Mouse (Mus musculus): ENCODE measurements around the gene Slf2. TPM values are rescaled to one million over a fixed set of nuclear protein-coding genes. Genes with fewer than 3 reads are reported as not detected.

Slf2 gene
- total RNA-seq, 1 experiment from 2014 or later = 58.2 TPM

DNA sequence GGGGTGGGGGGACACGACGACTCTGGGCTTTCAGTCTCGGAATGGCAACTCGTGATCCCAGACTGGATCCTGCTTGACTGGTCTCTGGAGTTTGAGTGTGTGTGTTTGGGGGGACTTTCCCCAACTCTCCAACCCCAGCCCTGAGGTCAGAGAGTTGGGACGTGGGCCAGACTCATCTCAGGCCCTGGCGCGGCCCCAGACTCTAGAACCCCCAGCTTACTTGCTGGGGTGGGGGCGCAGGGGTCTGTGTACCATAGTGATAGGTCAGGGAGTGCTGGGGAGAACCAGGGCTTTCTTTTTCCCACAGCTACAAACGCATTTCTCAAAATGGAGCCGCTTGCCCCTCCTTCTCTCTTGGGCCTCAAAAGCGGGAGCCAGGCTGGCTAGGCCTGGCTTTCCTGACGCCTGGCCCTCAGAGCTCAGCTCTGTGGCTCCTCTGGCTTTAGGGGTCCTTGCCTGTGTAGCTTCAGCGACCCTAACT, 87.4 kb downstream of the Slf2 start:
- ATAC-seq (replicated peaks; ENCODE audit: insufficient number of reproducible peaks, low FRiP score, low TSS enrichment, poor library complexity, severe bottlenecking) = no peak

DNA sequence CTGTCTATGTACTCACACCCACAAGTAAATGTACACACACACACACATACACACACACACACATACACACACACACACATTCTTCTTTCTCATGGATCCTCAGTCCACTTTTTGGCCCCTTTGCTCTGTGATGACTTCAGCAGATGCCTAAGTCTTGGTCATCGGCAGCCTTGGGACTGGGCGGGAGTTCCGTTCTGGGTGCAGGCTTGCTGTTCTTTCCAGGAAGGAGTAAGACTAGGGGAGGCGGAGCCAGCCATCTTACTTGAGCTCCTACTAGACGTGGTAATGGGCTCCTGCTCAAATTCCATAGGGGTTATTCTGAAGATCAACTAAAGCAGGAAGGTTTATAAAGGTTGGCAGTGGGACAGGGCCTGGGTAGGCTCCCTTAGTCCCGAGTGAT, 89.4 kb downstream of the Slf2 start:
- no peak for ATAC-seq (replicated peaks; ENCODE audit: insufficient number of reproducible peaks, low FRiP score, low TSS enrichment, poor library complexity, severe bottlenecking)

DNA sequence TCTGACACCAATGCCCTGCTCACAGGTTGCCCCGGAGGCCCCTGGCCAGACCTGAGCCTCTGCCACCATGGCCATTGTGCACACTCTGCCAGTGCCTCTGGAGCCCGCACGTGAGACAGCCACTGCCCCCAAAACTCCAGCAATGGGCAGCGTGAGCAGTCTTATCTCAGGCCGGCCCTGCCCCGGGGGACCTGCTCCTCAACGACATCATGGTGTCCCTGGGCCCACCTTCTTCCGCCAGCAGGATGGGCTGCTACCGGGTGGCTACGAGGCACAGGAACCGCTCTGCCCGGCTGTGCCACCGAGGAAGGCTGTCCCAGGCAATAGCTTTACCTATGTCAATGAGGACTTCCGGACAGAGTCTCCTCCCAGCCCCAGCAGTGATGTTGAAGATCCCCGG, 90.4 kb downstream of the Slf2 start:
- no peak for ATAC-seq (replicated peaks; ENCODE audit: insufficient number of reproducible peaks, low FRiP score, low TSS enrichment, poor library complexity, severe bottlenecking)

DNA sequence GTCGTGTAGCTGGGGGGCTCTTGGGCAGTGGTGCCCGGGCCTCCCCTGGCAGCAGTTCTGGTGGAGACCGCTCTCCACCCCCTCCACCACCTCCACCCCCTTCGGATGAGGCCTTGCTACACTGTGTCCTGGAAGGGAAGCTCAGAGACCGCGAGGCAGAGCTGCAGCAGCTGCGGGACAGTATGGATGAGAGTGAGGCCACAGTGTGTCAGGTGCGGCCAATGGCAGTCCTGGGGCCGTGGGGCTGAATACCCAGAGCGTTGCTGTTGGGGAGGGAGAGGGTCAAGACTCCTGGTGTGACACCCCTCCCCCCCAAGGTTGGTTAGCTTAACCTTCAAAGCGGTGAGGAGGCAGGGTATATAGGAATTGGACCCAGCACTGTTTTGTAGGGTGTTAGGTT, 93.0 kb downstream of the Slf2 start:
- ATAC-seq (replicated peaks; ENCODE audit: insufficient number of reproducible peaks, low FRiP score, low TSS enrichment, poor library complexity, severe bottlenecking) = no peak

DNA sequence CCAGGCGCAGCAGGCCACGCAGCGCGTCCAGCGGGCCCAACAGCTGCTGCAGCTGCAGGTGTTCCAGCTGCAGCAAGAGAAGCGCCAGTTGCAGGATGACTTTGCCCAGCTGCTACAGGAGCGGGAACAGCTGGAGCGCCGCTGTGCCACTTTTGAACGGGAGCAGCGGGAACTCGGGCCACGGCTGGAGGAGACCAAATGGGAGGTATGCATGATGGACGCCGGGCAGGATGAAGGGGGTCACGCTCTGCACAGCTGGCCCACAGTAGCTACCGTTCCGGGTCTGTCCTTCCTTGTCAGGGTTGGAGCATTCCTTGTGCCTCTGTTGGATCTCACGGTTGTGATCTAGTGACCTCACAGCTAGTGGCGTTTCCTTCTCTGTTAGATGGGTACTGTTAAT, 93.8 kb downstream of the Slf2 start:
- no peak for ATAC-seq (replicated peaks; ENCODE audit: insufficient number of reproducible peaks, low FRiP score, low TSS enrichment, poor library complexity, severe bottlenecking)

DNA sequence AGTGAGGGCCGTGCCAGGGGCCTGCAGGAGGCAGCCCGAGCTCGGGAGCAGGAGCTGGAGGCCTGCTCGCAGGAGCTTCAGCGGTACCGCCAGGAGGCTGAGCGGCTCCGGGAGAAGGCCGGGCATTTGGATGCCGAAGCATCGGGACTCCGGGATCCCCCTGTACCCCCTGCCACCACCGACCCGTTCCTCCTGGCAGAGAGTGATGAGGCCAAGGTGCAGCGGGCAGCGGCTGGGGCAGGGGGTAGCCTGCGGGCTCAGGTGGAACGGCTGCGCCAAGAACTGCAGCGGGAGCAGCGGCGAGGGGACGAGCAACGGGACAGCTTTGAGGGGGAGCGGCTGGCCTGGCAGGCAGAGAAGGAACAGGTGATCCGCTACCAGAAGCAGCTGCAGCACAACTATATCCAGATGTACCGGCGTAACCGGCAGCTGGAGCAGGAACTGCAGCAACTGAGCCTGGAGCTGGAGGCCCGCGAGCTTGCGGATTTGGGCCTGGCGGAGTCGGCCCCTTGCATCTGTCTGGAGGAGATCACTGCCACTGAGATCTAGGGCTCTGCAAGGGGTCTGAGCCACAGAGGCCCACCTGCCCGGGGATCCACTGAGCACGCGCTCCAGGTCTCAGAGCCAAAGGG, 95.1 kb downstream of the Slf2 start:
- ATAC-seq (replicated peaks; ENCODE audit: insufficient number of reproducible peaks, low FRiP score, low TSS enrichment, poor library complexity, severe bottlenecking) = no peak

DNA sequence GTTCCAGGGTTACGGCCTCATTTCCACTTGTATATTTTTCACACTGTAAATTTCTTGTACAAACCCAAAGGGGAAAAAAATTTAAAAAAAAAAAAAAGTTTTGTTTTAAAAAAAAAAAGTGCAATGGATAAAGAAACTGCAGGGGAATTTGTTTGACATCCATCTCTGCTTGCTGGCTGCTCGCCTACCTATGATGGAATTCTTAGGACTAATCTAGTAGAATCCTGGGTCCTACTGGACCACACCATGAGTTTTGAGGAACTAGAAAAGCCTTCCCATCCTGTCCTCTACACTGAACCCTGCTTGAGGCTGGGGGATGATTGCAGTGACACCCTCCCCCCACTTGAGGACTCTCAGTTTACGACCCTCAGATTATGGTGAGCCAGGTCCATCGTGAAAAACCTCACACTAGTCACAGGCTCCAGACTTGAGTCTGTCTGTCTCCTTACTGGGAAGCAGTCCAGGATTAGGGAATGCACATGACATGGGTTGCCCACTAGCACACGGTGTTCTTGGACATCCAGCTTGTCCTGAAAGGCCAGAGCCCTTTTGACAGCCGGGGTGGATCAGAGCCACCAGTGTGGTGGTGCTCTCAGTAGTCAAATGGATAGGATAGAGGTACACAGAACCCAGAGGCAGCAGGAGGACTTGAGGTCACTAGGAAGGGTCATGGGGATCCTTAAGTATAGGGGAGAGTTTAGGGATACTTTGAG, 96.2 kb downstream of the Slf2 start:
- ATAC-seq (replicated peaks; ENCODE audit: insufficient number of reproducible peaks, low FRiP score, low TSS enrichment, poor library complexity, severe bottlenecking) = no peak

DNA sequence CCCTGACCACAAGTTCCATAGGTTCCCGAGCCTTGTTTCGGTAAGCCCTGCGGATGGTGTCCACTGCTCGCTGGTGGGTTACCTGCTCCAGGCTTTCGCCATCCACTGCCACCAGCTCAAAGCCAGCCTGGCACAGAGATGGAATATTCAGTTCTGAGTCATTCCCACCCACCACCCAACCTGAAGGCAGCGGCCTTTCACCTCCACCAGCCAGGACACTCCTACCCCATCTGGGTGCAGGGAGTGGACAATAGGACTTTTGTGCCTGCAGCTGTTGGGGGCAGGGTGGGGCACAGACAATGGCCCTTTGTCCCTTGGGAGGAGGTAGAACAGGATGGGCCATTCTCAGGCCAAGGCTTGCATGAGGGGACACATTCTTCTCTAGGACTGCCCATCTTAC, 96.9 kb downstream of the Slf2 start:
- no peak for ATAC-seq (replicated peaks; ENCODE audit: insufficient number of reproducible peaks, low FRiP score, low TSS enrichment, poor library complexity, severe bottlenecking)

DNA sequence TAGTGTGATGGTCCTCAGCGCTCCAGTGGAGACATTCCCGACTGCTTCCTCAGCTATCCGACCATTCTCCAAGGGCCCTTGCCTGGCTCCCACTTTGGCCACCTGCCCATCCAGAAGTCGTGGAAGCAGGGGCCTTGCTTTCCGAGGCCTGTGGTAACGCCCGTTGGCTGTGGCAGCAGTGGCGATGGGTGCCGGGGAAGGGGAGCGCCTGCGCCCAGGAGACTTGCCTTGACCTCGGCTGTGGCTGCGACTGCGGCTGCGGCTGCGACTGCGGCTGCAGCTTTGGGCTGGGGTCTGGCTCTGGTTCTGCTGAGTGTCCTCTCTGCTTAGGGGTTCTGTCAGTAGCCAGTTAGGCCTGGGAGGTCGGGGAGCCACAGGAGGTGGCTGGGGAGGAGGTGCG, 97.8 kb downstream of the Slf2 start:
- ATAC-seq (replicated peaks; ENCODE audit: insufficient number of reproducible peaks, low FRiP score, low TSS enrichment, poor library complexity, severe bottlenecking) = no peak

DNA sequence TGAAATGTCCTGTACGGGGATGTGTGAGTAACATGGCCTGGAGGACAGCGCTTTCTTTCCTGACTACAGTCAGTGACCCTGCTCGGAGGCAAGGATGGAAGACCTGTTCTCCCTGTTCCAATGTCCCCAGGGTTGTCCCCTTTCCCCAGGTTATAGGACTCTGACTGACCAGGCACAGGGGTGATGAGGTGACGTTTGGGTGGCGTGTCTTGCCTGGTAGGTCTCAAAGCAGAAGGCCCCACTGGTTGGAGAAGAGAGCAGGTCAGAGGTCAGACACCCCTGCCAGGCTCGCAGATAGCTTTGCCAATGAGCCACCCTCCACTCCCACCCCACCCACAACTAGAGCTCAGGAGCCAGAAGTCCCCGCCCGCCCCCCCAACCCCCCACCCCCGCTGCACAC, 98.6 kb downstream of the Slf2 start:
- no peak for ATAC-seq (replicated peaks; ENCODE audit: insufficient number of reproducible peaks, low FRiP score, low TSS enrichment, poor library complexity, severe bottlenecking)

DNA sequence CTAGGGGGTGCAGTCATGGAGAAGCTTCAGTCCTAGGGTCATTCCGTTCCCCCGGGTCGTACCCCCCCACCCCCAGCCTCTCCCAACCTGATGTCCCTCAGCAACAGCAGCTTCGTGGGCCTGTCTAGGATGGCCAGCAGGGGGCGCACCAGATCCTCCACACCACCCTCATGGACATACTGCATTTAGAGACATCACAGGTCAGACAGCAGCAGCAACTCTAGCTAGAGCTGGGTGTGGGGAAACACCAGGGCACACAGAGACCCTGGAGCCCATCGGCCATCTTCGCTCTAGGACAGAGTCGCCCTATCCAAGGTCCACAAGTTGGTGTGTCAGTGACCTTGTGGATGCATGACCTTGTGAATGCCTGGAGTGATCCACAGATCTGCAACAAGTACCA, 99.2 kb downstream of the Slf2 start:
- peak; percentile 15; the same call in 1 of the 2 replicates for ATAC-seq (replicated peaks; ENCODE audit: insufficient number of reproducible peaks, low FRiP score, low TSS enrichment, poor library complexity, severe bottlenecking)

DNA sequence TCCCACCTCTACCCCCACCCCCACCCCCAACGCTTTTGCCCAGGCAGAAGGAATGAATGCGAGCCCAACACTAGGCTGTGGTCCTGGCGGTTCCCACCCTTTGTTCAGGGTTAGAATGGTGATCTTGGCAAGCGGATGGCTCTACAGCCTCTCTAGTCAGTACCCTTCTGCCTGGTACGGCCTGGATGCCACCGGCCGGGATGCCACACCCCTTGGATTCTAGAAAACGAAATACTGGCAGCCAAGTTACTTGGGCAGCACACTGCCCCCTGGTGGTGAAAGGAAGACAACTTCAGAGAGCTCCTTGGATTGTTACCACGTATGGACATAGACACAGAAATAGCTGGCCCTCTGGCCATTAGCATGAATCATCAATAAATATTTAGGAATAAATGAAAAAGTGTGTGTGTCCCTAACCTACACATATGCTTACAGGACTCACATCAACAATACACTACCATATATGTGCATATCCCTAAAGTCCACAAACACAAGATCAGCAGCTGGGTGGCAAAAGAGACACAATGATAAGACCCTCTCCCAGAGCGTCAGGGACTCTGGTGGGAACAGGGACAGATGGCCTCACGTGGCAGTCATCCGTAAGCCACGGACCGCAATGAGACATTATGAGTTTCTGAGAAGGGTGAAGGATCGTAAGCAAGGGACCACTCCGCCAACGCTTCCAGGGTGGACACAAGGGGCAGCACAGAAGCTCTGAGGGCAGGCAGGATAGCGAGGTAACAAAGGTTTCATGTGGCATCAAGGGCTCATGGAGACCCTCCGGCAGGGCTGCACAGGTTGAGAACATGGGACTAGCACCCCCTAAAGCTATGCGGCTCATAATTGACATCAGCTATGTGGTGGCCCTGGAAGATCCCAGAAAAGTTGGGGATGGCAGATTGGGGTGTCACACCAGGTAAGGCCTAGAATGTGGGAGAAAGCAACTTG, 100.1 kb downstream of the Slf2 start:
- ATAC-seq (replicated peaks; ENCODE audit: insufficient number of reproducible peaks, low FRiP score, low TSS enrichment, poor library complexity, severe bottlenecking) = peak; percentile 59

DNA sequence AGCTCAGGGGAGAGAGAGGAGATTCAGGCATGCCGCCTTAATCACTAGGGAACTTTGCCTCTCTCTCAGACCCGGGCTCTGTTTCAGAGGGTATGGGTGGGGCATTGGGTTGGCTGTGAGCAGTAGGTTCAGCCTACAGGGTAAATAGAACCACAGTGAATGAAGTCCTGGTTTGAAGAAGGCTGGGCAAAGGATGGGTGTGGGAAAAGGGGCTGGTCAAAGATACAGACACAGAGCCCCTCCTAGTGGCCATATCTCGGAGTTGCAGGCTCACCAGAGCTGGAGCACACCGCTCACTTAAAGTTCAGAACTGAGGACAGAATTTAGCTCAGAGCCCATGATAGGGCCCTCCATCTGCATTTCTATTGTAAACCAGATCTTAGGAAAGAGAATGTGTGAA, 100.8 kb downstream of the Slf2 start:
- no peak; the same call in 1 of the 2 replicates for ATAC-seq (replicated peaks; ENCODE audit: insufficient number of reproducible peaks, low FRiP score, low TSS enrichment, poor library complexity, severe bottlenecking)

Other genes with a start within 250 kb of the Slf2 start
- not detected in 3 replicates for gene Pax2, start 175.1 kb upstream of the Slf2 start, total RNA-seq (2017)
- 0.29 to 0.39 TPM in 2 of 3 replicates, not detected in the other for gene Sema4g, start 58.0 kb downstream of the Slf2 start, total RNA-seq (2017)
- gene Twnk, start 74.5 kb downstream of the Slf2 start, total RNA-seq (2017) = 6.8 to 11.9 TPM (median 8.7 TPM) in 3 replicates
- gene Mrpl43, start 75.3 kb downstream of the Slf2 start, total RNA-seq (2017) = 32.9 to 51.9 TPM (median 38.9 TPM) in 3 replicates
- gene Lzts2, start 83.3 kb downstream of the Slf2 start, total RNA-seq (2017) = 1.5 TPM in 1 of 3 replicates, not detected in the others
- gene Pdzd7, start 114.6 kb downstream of the Slf2 start, total RNA-seq (2017) = not detected in 3 replicates
- 19.7 to 41.4 TPM (median 22.3 TPM) in 3 replicates for gene Sfxn3, start 116.4 kb downstream of the Slf2 start, total RNA-seq (2017)
- 1.2 TPM in 1 of 3 replicates, not detected in the others for gene Kazald1, start 144.1 kb downstream of the Slf2 start, total RNA-seq (2017)
- gene Tlx1, start 219.5 kb downstream of the Slf2 start, total RNA-seq (2017) = not detected in 3 replicates